Mouse (Mus musculus): Measurements from ENCODE around the gene Gm29427. TPM values are rescaled to one million over a fixed set of nuclear protein-coding genes. Genes with fewer than 3 reads are reported as not detected.

Gene Gm29427
- polyA plus RNA-seq, 1 experiment, result 0.40 TPM

DNA sequence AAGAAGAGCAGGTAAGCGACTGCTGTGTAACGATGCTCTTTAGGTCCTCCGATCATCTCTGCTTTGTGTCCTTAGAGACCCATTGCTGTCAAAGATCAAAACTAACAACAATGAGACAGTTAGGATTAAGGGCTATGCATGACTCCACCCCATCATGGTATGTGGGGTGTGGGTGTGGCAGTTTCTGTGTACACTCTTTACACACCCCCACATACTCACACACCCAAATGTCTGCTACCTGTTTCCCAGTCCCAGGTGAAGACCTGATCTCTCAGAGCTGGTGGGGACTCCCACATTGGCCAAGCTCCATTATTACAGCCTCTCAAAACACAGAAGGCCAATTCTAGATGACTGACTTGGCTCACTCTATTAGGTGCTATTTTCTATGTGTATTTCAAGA, 30.0 kb upstream of the Gm29427 start:
- peaks cover 2% of the 10 kb centered on the region for H3K4me1 ChIP-seq (ENCODE audit: control insufficient read depth, insufficient read depth, low read length)
- no peak overlapping the region for H3K9ac ChIP-seq (ENCODE audit: low read depth, poor library complexity, severe bottlenecking)
- H3K27me3 ChIP-seq (ENCODE audit: control insufficient read depth, insufficient read depth, low read length, poor library complexity, severe bottlenecking), result no peaks in the 10 kb centered on the region
- no peak overlapping the region for H3K4me3 ChIP-seq (ENCODE audit: low read depth, low read length)
- no peaks in the 10 kb centered on the region for H3K9me3 ChIP-seq (replicated peaks; ENCODE audit: control insufficient read depth, insufficient read depth, low read length, poor library complexity, severe bottlenecking)
- TF ChIP-seq EP300 (IDR thresholded peaks at IDR 0.05; ENCODE audit: insufficient read depth, low read depth, low read length), result no peak
- TF ChIP-seq POLR2A (IDR thresholded peaks at IDR 0.05; ENCODE audit: insufficient read depth, low read length), result no peak
- no peak for TF ChIP-seq CTCF (IDR thresholded peaks at IDR 0.05; ENCODE audit: low read depth, low read length)
- H3K36me3 ChIP-seq (ENCODE audit: control insufficient read depth, insufficient read depth, low read length, poor library complexity, severe bottlenecking), result no peaks in the 10 kb centered on the region
- H3K27ac ChIP-seq (ENCODE audit: insufficient read depth, low read length), result no peak overlapping the region

DNA sequence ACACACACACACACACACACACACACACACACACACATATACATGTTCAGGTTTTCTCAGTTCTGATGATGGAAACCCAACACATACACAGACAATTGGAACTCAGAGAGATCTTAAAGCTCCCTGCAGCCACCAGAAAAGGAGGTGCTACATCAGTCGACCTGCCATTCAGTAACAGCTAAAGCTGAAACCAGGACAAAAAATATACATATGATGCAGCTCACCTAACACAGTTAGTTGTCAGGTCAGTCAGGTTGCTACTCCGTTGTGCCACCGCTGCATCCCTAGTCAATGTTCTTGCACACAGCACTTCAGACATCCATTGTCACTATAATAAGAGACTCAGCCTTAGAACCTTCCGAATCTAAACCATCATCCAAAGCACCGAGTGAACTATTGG, 29.4 kb upstream of the Gm29427 start:
- Histone ChIP-seq H3K36me3 (ENCODE audit: control insufficient read depth, insufficient read depth, low read length, poor library complexity, severe bottlenecking) (no peaks in the 10 kb centered on the region), H3K27me3 (ENCODE audit: control insufficient read depth, insufficient read depth, low read length, poor library complexity, severe bottlenecking) (no peaks in the 10 kb centered on the region), H3K9me3 (replicated peaks; ENCODE audit: control insufficient read depth, insufficient read depth, low read length, poor library complexity, severe bottlenecking) (no peaks in the 10 kb centered on the region), H3K4me3 (ENCODE audit: low read depth, low read length) (no peak overlapping the region), H3K9ac (ENCODE audit: low read depth, poor library complexity, severe bottlenecking) (no peak overlapping the region), H3K27ac (ENCODE audit: insufficient read depth, low read length) (no peak overlapping the region), H3K4me1 (ENCODE audit: control insufficient read depth, insufficient read depth, low read length) (peaks cover 2% of the 10 kb centered on the region)
- TF ChIP-seq POLR2A (IDR thresholded peaks at IDR 0.05; ENCODE audit: insufficient read depth, low read length), result no peak
- TF ChIP-seq CTCF (IDR thresholded peaks at IDR 0.05; ENCODE audit: low read depth, low read length), result no peak
- TF ChIP-seq EP300 (IDR thresholded peaks at IDR 0.05; ENCODE audit: insufficient read depth, low read depth, low read length), result no peak

DNA sequence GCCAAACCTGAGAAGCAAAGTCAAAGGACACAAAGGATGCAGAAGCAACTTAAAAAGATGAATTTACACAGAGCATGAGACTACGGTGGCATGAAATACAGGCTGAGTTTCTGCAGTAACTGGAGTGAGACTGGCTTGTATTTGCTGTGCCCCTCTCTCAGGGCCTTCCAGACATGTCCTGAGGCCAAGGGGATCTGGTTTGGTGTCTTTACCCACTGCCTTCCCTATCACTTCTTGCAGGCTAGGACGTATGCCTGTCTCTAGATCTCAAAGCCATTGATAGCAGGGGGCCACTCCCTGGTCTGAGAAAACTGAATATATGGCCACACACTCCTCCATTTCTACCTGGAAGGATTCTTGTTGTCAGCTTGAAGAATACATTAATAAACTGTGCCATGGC, 28.6 kb upstream of the Gm29427 start:
- H3K9me3 ChIP-seq (replicated peaks; ENCODE audit: control insufficient read depth, insufficient read depth, low read length, poor library complexity, severe bottlenecking), result no peaks in the 10 kb centered on the region
- H3K9ac ChIP-seq (ENCODE audit: low read depth, poor library complexity, severe bottlenecking), result no peak overlapping the region
- H3K36me3 ChIP-seq (ENCODE audit: control insufficient read depth, insufficient read depth, low read length, poor library complexity, severe bottlenecking), result no peaks in the 10 kb centered on the region
- no peak overlapping the region for H3K4me3 ChIP-seq (ENCODE audit: low read depth, low read length)
- no peak overlapping the region for H3K27ac ChIP-seq (ENCODE audit: insufficient read depth, low read length)
- peaks cover 2% of the 10 kb centered on the region for H3K4me1 ChIP-seq (ENCODE audit: control insufficient read depth, insufficient read depth, low read length)
- H3K27me3 ChIP-seq (ENCODE audit: control insufficient read depth, insufficient read depth, low read length, poor library complexity, severe bottlenecking), result no peaks in the 10 kb centered on the region
- no peak for TF ChIP-seq POLR2A (IDR thresholded peaks at IDR 0.05; ENCODE audit: insufficient read depth, low read length)

DNA sequence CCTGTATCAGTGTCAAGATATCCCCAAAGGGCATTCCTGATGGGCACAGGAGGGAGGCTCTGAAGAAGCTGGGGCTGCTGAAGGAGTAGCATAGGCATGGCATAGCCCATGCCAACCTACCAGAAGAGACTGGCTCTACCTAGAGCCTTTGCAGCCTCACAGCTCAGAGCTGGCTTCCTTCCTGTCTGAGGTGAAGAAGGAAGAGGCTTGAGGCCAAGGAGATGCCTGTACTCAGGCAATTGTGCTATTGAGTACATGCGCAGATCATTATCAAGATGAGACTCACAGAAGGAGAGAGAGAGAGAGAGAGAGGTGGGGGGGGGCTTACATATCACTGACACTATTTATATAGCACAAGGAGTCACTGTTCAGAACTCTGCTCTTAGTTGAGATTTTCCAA, 28.2 kb upstream of the Gm29427 start:
- Histone ChIP-seq H3K4me1 (ENCODE audit: control insufficient read depth, insufficient read depth, low read length) (peaks cover 2% of the 10 kb centered on the region), H3K9me3 (replicated peaks; ENCODE audit: control insufficient read depth, insufficient read depth, low read length, poor library complexity, severe bottlenecking) (no peaks in the 10 kb centered on the region), H3K4me3 (ENCODE audit: low read depth, low read length) (no peak overlapping the region), H3K27ac (ENCODE audit: insufficient read depth, low read length) (no peak overlapping the region), H3K36me3 (ENCODE audit: control insufficient read depth, insufficient read depth, low read length, poor library complexity, severe bottlenecking) (no peaks in the 10 kb centered on the region), H3K27me3 (ENCODE audit: control insufficient read depth, insufficient read depth, low read length, poor library complexity, severe bottlenecking) (no peaks in the 10 kb centered on the region), H3K9ac (ENCODE audit: low read depth, poor library complexity, severe bottlenecking) (no peak overlapping the region)
- TF ChIP-seq CTCF (IDR thresholded peaks at IDR 0.05; ENCODE audit: low read depth, low read length), result no peak
- no peak for TF ChIP-seq POLR2A (IDR thresholded peaks at IDR 0.05; ENCODE audit: insufficient read depth, low read length)
- TF ChIP-seq EP300 (IDR thresholded peaks at IDR 0.05; ENCODE audit: insufficient read depth, low read depth, low read length), result no peak

DNA sequence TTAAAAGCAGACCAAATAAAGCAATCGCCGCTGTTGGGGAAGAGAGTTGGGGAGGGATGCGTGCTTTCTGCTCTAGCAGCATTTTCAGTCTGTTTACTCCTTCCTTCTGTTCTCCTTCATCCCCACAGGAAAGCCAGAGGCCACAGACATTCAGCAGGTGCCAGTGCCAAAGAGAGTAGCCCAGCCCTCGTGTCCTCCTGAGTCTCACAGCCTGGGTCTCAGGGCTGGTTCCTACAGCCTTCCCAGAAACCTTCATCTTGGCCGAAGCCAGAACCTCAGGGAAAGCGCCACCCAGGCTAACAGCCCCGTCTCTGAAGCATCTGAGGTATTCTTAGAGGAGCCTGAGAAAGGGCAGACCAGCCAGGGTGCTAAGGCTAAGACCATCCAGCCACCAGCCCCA, 26.6 kb upstream of the Gm29427 start:
- no peaks in the 10 kb centered on the region for H3K27me3 ChIP-seq (ENCODE audit: control insufficient read depth, insufficient read depth, low read length, poor library complexity, severe bottlenecking)
- no peak overlapping the region for H3K4me3 ChIP-seq (ENCODE audit: low read depth, low read length)
- H3K9ac ChIP-seq (ENCODE audit: low read depth, poor library complexity, severe bottlenecking), result no peak overlapping the region
- TF ChIP-seq CTCF (IDR thresholded peaks at IDR 0.05; ENCODE audit: low read depth, low read length) (no peak), POLR2A (IDR thresholded peaks at IDR 0.05; ENCODE audit: insufficient read depth, low read length) (no peak), EP300 (IDR thresholded peaks at IDR 0.05; ENCODE audit: insufficient read depth, low read depth, low read length) (no peak)
- H3K4me1 ChIP-seq (ENCODE audit: control insufficient read depth, insufficient read depth, low read length), result peaks cover 2% of the 10 kb centered on the region
- H3K27ac ChIP-seq (ENCODE audit: insufficient read depth, low read length), result no peak overlapping the region
- H3K36me3 ChIP-seq (ENCODE audit: control insufficient read depth, insufficient read depth, low read length, poor library complexity, severe bottlenecking), result no peaks in the 10 kb centered on the region
- H3K9me3 ChIP-seq (replicated peaks; ENCODE audit: control insufficient read depth, insufficient read depth, low read length, poor library complexity, severe bottlenecking), result no peaks in the 10 kb centered on the region

DNA sequence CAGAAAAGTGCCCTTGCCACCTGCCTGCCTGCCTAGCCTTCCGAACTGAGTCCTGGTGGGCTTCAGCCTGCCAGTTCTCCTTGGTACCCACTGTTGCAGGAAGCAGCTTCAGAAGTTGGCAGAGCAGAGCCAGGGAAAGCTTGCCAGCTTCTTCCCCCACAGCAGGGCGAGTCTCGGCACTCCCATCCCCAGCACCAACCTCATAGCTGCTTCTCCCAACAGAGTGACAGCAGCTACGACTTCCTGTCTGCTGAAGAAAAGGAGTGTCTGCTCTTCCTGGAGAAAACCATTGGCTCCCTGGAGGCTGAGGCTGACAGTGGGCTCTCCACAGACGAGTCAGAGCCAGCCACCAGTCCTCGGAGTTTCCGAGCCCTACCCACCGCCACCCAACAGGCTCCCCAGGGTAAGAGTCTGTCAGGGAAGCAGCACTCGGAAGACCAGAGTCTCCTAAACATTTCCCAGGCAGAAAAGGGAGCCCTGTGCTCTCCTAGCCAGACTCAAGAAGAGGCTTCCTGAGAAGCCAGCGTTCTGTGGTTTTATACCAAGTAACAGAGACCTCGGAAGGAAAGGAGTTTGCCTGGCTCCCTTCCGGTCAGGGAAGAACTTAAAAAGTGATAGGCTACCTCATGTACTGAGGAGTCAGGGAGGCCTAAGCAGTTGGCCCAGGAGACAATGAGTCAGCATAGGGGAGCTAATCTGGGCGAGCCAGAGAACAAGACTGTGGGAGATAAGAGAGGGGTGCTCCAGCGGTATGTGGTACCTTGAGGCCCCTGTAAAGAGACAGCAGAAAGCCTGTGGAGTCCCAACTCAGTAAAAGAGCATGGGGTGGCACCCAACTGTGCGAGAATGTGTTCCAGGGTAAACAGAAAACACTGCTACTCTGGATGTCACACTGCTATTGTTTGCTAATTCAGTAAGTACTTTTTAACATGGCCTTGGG, 25.5 kb upstream of the Gm29427 start:
- H3K9ac ChIP-seq (ENCODE audit: low read depth, poor library complexity, severe bottlenecking), result no peak overlapping the region
- no peak for TF ChIP-seq CTCF (IDR thresholded peaks at IDR 0.05; ENCODE audit: low read depth, low read length)
- no peak for TF ChIP-seq EP300 (IDR thresholded peaks at IDR 0.05; ENCODE audit: insufficient read depth, low read depth, low read length)

More for the DNA sequence above, 25.5 kb upstream of the Gm29427 start:
- Histone ChIP-seq H3K4me1 (ENCODE audit: control insufficient read depth, insufficient read depth, low read length) (peaks cover 2% of the 10 kb centered on the region), H3K9me3 (replicated peaks; ENCODE audit: control insufficient read depth, insufficient read depth, low read length, poor library complexity, severe bottlenecking) (no peaks in the 10 kb centered on the region), H3K27ac (ENCODE audit: insufficient read depth, low read length) (no peak overlapping the region), H3K27me3 (ENCODE audit: control insufficient read depth, insufficient read depth, low read length, poor library complexity, severe bottlenecking) (no peaks in the 10 kb centered on the region), H3K4me3 (ENCODE audit: low read depth, low read length) (no peak overlapping the region), H3K36me3 (ENCODE audit: control insufficient read depth, insufficient read depth, low read length, poor library complexity, severe bottlenecking) (no peaks in the 10 kb centered on the region)
